ENCODE assay signal across 9 mouse cellular contexts in the genomic region with DNA sequence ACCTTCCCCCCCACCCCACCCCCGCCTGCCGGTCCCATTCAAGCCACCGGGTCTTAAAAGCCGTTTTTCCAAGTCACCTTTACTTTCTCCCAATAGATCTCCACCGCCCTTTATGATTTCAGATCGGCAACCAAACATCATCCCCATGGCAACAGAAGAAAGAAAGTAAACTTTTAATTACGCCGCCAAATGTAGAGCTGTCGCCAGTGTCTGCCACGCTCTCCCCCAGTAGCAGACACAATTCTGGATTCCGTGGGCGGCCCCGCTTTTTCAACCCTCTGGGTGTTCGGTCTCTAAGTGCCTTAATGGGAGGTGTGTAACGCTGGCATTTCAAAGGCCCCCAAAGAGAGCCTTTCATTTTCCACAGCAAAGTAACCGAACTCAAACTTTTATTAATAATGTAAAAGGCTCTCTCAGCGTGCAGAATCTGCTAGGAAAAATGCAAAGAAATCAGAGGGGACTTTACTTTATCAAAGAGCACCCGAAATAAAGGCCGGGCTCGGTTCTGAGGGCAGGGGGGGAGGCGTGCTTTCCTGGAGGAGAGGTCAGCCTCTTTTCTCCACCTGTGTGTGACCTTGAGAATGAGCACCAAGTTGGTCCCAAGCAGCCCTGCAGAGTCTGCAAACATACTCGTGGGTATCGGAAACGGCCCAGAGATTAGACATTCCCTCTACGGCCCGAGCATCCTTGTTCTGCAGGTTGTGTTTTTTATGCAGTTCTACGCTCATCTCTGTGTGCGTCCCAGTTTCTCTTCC. TPM values are rescaled to one million over a fixed set of nuclear protein-coding genes. Genes with fewer than 3 reads are reported as not detected.
DNase-seq lines count a peak whose midpoint lies in the region; ATAC-seq lines count a peak whose summit lies in the region.
"Had no signal": no experiment of that assay in that cellular context is flagged by ENCODE, and none has a peak within 500 bp of the region (broad histone marks: within the 10 kb centered on the region; RNA-seq: fewer than 3 reads in every experiment).

No protein-coding gene starts in this region.

- no peak overlapping the region for H3K27ac ChIP-seq in embryonic facial prominence, embryonic 10.5 days (replicated peaks)
- H3K27ac ChIP-seq in hindbrain, embryonic 11.5 days (ENCODE audit: low read depth, low read length), result no peak overlapping the region
- no peak overlapping the region for H3K27ac ChIP-seq in neural tube, embryonic 12.5 days

- peaks cover 44% of the 10 kb centered on the region for H3K27me3 ChIP-seq in embryonic facial prominence, embryonic 10.5 days (replicated peaks; ENCODE audit: low read depth, poor library complexity, severe bottlenecking)
- H3K27me3 ChIP-seq in hindbrain, embryonic 11.5 days (ENCODE audit: control insufficient read depth, insufficient read depth, low read length), result no peaks in the 10 kb centered on the region
- H3K27me3 ChIP-seq in neural tube, embryonic 12.5 days (replicated peaks), result no peaks in the 10 kb centered on the region

- peaks cover 18% of the 10 kb centered on the region for H3K4me1 ChIP-seq in embryonic facial prominence, embryonic 10.5 days
- peaks cover 5% of the 10 kb centered on the region; the same call in 1 of the 2 replicates for H3K4me1 ChIP-seq in hindbrain, embryonic 11.5 days (replicated peaks; ENCODE audit: control insufficient read depth, insufficient read depth, low read length)
- peaks cover 20% of the 10 kb centered on the region for H3K4me1 ChIP-seq in neural tube, embryonic 12.5 days

- H3K9me3 ChIP-seq in embryonic facial prominence, embryonic 10.5 days, result no peaks in the 10 kb centered on the region
- H3K9me3 ChIP-seq in hindbrain, embryonic 11.5 days (ENCODE audit: control insufficient read depth, low read length), result no peaks in the 10 kb centered on the region
- no peaks in the 10 kb centered on the region for H3K9me3 ChIP-seq in neural tube, embryonic 12.5 days

- ATAC-seq in hindbrain, embryonic 11.5 days (ENCODE audit: low FRiP score), result no peak
- no peak for ATAC-seq in neural tube, embryonic 12.5 days (ENCODE audit: low FRiP score, low read depth)

- peak overlapping the region; percentile 39 for H3K4me3 ChIP-seq in embryonic facial prominence, embryonic 10.5 days
- H3K4me3 ChIP-seq in hindbrain, embryonic 11.5 days (ENCODE audit: low read depth, low read length), result 0 out of 2 replicates have a peak overlapping the region, but pooled peaks have one; percentile 8
- H3K4me3 ChIP-seq in neural tube, embryonic 12.5 days, result peak overlapping the region; percentile 20; the same call in 1 of the 2 replicates

- 11% methylated on average over 28 of the region's 28 CpGs for WGBS in embryonic facial prominence, embryonic 10.5 days
- WGBS in hindbrain, embryonic 11.5 days, result 7% methylated on average over 28 of the region's 28 CpGs
- 8% methylated on average over 28 of the region's 28 CpGs for WGBS in neural tube, embryonic 12.5 days

- H3K4me2 ChIP-seq in hindbrain, embryonic 11.5 days (replicated peaks; ENCODE audit: low read depth, low read length), result peak overlapping the region; percentile 40
- peak overlapping the region; percentile 56 for H3K4me2 ChIP-seq in neural tube, embryonic 12.5 days (replicated peaks)

- peak; percentile 16 to 18 for DNase-seq in layer of hippocampus, adult 18-20 months (ENCODE audit: low spot score in 2 of 2)
- DNase-seq in layer of hippocampus, postnatal 14 days (ENCODE audit: low spot score in 2 of 2), result no peak
- DNase-seq in embryonic facial prominence, embryonic 10.5 days (ENCODE audit: low spot score), result peak; percentile 33
- DNase-seq in hindbrain, embryonic 11.5 days (ENCODE audit: low spot score), result peak; percentile 9
- DNase-seq in urinary bladder, adult 18-20 months (ENCODE audit: low spot score in 2 of 2), result no peak
- no peak for DNase-seq in ovary, adult 18-20 months (ENCODE audit: low spot score)
- DNase-seq in cerebellum, postnatal 25 days, result no peak

- no peaks in the 10 kb centered on the region for H3K36me3 ChIP-seq in embryonic facial prominence, embryonic 10.5 days (replicated peaks)
- no peaks in the 10 kb centered on the region for H3K36me3 ChIP-seq in hindbrain, embryonic 11.5 days (ENCODE audit: control insufficient read depth, insufficient read depth, low read length)
- H3K36me3 ChIP-seq in neural tube, embryonic 12.5 days, result no peaks in the 10 kb centered on the region

- H3K9ac ChIP-seq in hindbrain, embryonic 11.5 days (ENCODE audit: low read depth, low read length), result 0 out of 2 replicates have a peak overlapping the region, but pooled peaks have one; percentile 3
- H3K9ac ChIP-seq in neural tube, embryonic 12.5 days, result no peak overlapping the region

RNA-seq across cellular contexts. Expression of a gene that starts 48.3 kb away (rescaled TPM):
- under 1 TPM; 0.54 to 0.58 TPM for total RNA-seq in layer of hippocampus, adult 18-20 months (2021)
- total RNA-seq in layer of hippocampus, postnatal 14 days (2021), result 1 to 10 TPM; 1.5 to 2.9 TPM
- polyA plus RNA-seq in embryonic facial prominence, embryonic 10.5 days (2016; fragmentation: Nextera tagmentation; extraction: Ambion mirVana), result 3.1 and 4.3 TPM in 2 replicates
- polyA plus RNA-seq in hindbrain, embryonic 11.5 days (2014; fragmentation: Nextera tagmentation; extraction: Ambion mirVana), result 17.8 and 19.3 TPM in 2 replicates
- 20.4 and 23.1 TPM in 2 replicates for polyA plus RNA-seq in neural tube, embryonic 12.5 days (2016; fragmentation: Nextera tagmentation; extraction: Ambion mirVana)
- total RNA-seq: neutrophil, adult 5-6 weeks had no signal

Comparison
In these comparisons a context has a peak if more than half of its experiments do, and no peak if none do; other contexts are left out.
1. DNase-seq: peak in layer of hippocampus, adult 18-20 months (2 of 2), embryonic facial prominence, embryonic 10.5 days (single experiment) and hindbrain, embryonic 11.5 days (single experiment); none in layer of hippocampus, postnatal 14 days (0 of 2), urinary bladder, adult 18-20 months (0 of 2), ovary, adult 18-20 months (single experiment) and cerebellum, postnatal 25 days (0 of 2).
2. Peak in every context shown above with its lines, with median percentiles within 50 percentile points of each other: H3K4me3 ChIP-seq.